Mouse (Mus musculus): ENCODE data around the gene Hoxd1. TPM values are rescaled to one million over a fixed set of nuclear protein-coding genes. Genes with fewer than 3 reads are reported as not detected.

The Hoxd1 gene
- polyA plus RNA-seq, 1 experiment from 2014 or later, result 1.8 TPM

GRCm38 (mm10) chr2:74750731-74751250, 12.0 kb upstream of the Hoxd1 start:
- H3K36me3 ChIP-seq (ENCODE audit: insufficient read depth, low read length), result no peaks in the 10 kb centered on the region
- DNase-seq (ENCODE audit: low spot score) (no peak), ATAC-seq (replicated peaks; ENCODE audit: low FRiP score, low read depth) (no peak)
- peaks cover 17% of the 10 kb centered on the region; the same call in 1 of the 2 replicates for H3K4me1 ChIP-seq (replicated peaks; ENCODE audit: insufficient read depth, low read length)
- no peak for TF ChIP-seq CTCF (IDR thresholded peaks at IDR 0.05; ENCODE audit: low read depth)
- 0 out of 2 replicates have a peak overlapping the region, but pooled peaks have one; percentile 76 for H3K4me2 ChIP-seq (ENCODE audit: low read length)
- H3K27ac ChIP-seq, result no peak overlapping the region
- H3K9ac ChIP-seq (ENCODE audit: low read depth, low read length), result no peak overlapping the region
- no peaks in the 10 kb centered on the region for H3K27me3 ChIP-seq (ENCODE audit: insufficient read depth, low read length)
- 69% methylated on average over 5 of the region's 5 CpGs for WGBS
- H3K4me3 ChIP-seq (replicated peaks; ENCODE audit: low read depth, low read length), result no peak overlapping the region
- no peaks in the 10 kb centered on the region for H3K9me3 ChIP-seq (replicated peaks; ENCODE audit: low read length)

GRCm38 (mm10) chr2:74751861-74752260, 10.9 kb upstream of the Hoxd1 start:
- Histone ChIP-seq H3K9ac (ENCODE audit: low read depth, low read length) (no peak overlapping the region), H3K27ac (no peak overlapping the region), H3K4me3 (replicated peaks; ENCODE audit: low read depth, low read length) (no peak overlapping the region), H3K36me3 (ENCODE audit: insufficient read depth, low read length) (no peaks in the 10 kb centered on the region), H3K9me3 (replicated peaks; ENCODE audit: low read length) (no peaks in the 10 kb centered on the region), H3K4me2 (ENCODE audit: low read length) (no peak overlapping the region), H3K27me3 (ENCODE audit: insufficient read depth, low read length) (no peaks in the 10 kb centered on the region), H3K4me1 (replicated peaks; ENCODE audit: insufficient read depth, low read length) (peaks cover 13% of the 10 kb centered on the region; the same call in 1 of the 2 replicates)
- no peak for TF ChIP-seq CTCF (IDR thresholded peaks at IDR 0.05; ENCODE audit: low read depth)
- DNase-seq (ENCODE audit: low spot score) (no peak), ATAC-seq (replicated peaks; ENCODE audit: low FRiP score, low read depth) (no peak)
- WGBS, result 97% methylated on average over 1 of the region's 1 CpGs

GRCm38 (mm10) chr2:74752431-74753174, 10.2 kb upstream of the Hoxd1 start:
- H3K27me3 ChIP-seq (ENCODE audit: insufficient read depth, low read length), result no peaks in the 10 kb centered on the region

GRCm38 (mm10) chr2:74753175-74753523, 9.6 kb upstream of the Hoxd1 start:
- ATAC-seq (replicated peaks; ENCODE audit: low FRiP score, low read depth), result peak; percentile 12; the same call in 1 of the 2 replicates
- WGBS, result 3% methylated on average over 25 of the region's 25 CpGs
- peaks cover 12% of the 10 kb centered on the region; the same call in 1 of the 2 replicates for H3K4me1 ChIP-seq (replicated peaks; ENCODE audit: insufficient read depth, low read length)
- peak overlapping the region; percentile 78 for H3K4me2 ChIP-seq (ENCODE audit: low read length)
- no peak for DNase-seq (ENCODE audit: low spot score)
- H3K4me3 ChIP-seq (replicated peaks; ENCODE audit: low read depth, low read length), result peak overlapping the region; percentile 39
- no peak for TF ChIP-seq CTCF (IDR thresholded peaks at IDR 0.05; ENCODE audit: low read depth)
- H3K36me3 ChIP-seq (ENCODE audit: insufficient read depth, low read length), result no peaks in the 10 kb centered on the region
- peak overlapping the region; percentile 26; the same call in 1 of the 2 replicates for H3K27ac ChIP-seq
- H3K9me3 ChIP-seq (replicated peaks; ENCODE audit: low read length), result no peaks in the 10 kb centered on the region
- H3K27me3 ChIP-seq (ENCODE audit: insufficient read depth, low read length), result no peaks in the 10 kb centered on the region
- peak overlapping the region; percentile 43 for H3K9ac ChIP-seq (ENCODE audit: low read depth, low read length)

More at GRCm38 (mm10) chr2:74752431-74753174, 10.2 kb upstream of the Hoxd1 start:
- peak overlapping the region; percentile 78 for H3K4me2 ChIP-seq (ENCODE audit: low read length)
- peak overlapping the region; percentile 39 for H3K4me3 ChIP-seq (replicated peaks; ENCODE audit: low read depth, low read length)
- DNase-seq (ENCODE audit: low spot score), result no peak
- 6% methylated on average over 45 of the region's 45 CpGs for WGBS
- H3K9ac ChIP-seq (ENCODE audit: low read depth, low read length), result peak overlapping the region; percentile 43
- TF ChIP-seq CTCF (IDR thresholded peaks at IDR 0.05; ENCODE audit: low read depth), result no peak
- H3K4me1 ChIP-seq (replicated peaks; ENCODE audit: insufficient read depth, low read length), result peaks cover 12% of the 10 kb centered on the region; the same call in 1 of the 2 replicates
- ATAC-seq (replicated peaks; ENCODE audit: low FRiP score, low read depth), result peak; percentile 19; the same call in 1 of the 2 replicates
- H3K9me3 ChIP-seq (replicated peaks; ENCODE audit: low read length), result no peaks in the 10 kb centered on the region
- H3K36me3 ChIP-seq (ENCODE audit: insufficient read depth, low read length), result no peaks in the 10 kb centered on the region
- H3K27ac ChIP-seq, result peak overlapping the region; percentile 26; the same call in 1 of the 2 replicates

GRCm38 (mm10) chr2:74753711-74754110, 9.1 kb upstream of the Hoxd1 start:
- no peaks in the 10 kb centered on the region for H3K9me3 ChIP-seq (replicated peaks; ENCODE audit: low read length)
- H3K4me2 ChIP-seq (ENCODE audit: low read length), result no peak overlapping the region
- 41% methylated on average over 5 of the region's 5 CpGs for WGBS
- TF ChIP-seq CTCF (IDR thresholded peaks at IDR 0.05; ENCODE audit: low read depth), result no peak
- H3K27ac ChIP-seq, result no peak overlapping the region
- H3K27me3 ChIP-seq (ENCODE audit: insufficient read depth, low read length), result no peaks in the 10 kb centered on the region
- H3K4me1 ChIP-seq (replicated peaks; ENCODE audit: insufficient read depth, low read length), result peaks cover 12% of the 10 kb centered on the region; the same call in 1 of the 2 replicates
- H3K4me3 ChIP-seq (replicated peaks; ENCODE audit: low read depth, low read length), result no peak overlapping the region
- H3K36me3 ChIP-seq (ENCODE audit: insufficient read depth, low read length), result no peaks in the 10 kb centered on the region
- ATAC-seq (replicated peaks; ENCODE audit: low FRiP score, low read depth), result no peak
- DNase-seq (ENCODE audit: low spot score), result no peak
- H3K9ac ChIP-seq (ENCODE audit: low read depth, low read length), result no peak overlapping the region

GRCm38 (mm10) chr2:74760146-74760545, 2.6 kb upstream of the Hoxd1 start:
- Histone ChIP-seq H3K4me2 (ENCODE audit: low read length) (no peak overlapping the region), H3K36me3 (ENCODE audit: insufficient read depth, low read length) (no peaks in the 10 kb centered on the region), H3K9ac (ENCODE audit: low read depth, low read length) (no peak overlapping the region), H3K4me3 (replicated peaks; ENCODE audit: low read depth, low read length) (no peak overlapping the region), H3K27me3 (ENCODE audit: insufficient read depth, low read length) (peaks cover 23% of the 10 kb centered on the region), H3K9me3 (replicated peaks; ENCODE audit: low read length) (no peaks in the 10 kb centered on the region), H3K27ac (no peak overlapping the region), H3K4me1 (replicated peaks; ENCODE audit: insufficient read depth, low read length) (peaks cover 14% of the 10 kb centered on the region)
- no peak for TF ChIP-seq CTCF (IDR thresholded peaks at IDR 0.05; ENCODE audit: low read depth)
- DNase-seq (ENCODE audit: low spot score) (no peak), ATAC-seq (replicated peaks; ENCODE audit: low FRiP score, low read depth) (no peak)
- WGBS, result 33% methylated on average over 1 of the region's 1 CpGs
